ENCODE assay signal across 8 mouse cellular contexts in genomic region chr4:57308214-57309000, GRCm38 (mm10). TPM values are rescaled to one million over a fixed set of nuclear protein-coding genes. Genes with fewer than 3 reads are reported as not detected.
DNase-seq lines count a peak whose midpoint lies in the region; ATAC-seq and TF ChIP-seq lines count a peak whose summit lies in the region.

No protein-coding gene starts in this region.

- peak; percentile 25 to 39 for DNase-seq in cerebellum, adult 18-20 months
- no peak for DNase-seq in cerebellum, postnatal 4 days (ENCODE audit: low spot score in 2 of 2)
- peak; percentile 34 for DNase-seq in embryonic facial prominence, embryonic 14.5 days (ENCODE audit: low spot score)
- peak; percentile 10 for DNase-seq in liver
- no peak for DNase-seq in right cerebral cortex, adult 2 months (ENCODE audit: low spot score in 2 of 2)
- DNase-seq in layer of hippocampus, adult 9-11 months, result no peak

- no peak overlapping the region for H3K27ac ChIP-seq in embryonic facial prominence, embryonic 14.5 days (replicated peaks; ENCODE audit: low read depth, low read length)
- H3K27ac ChIP-seq in hindbrain, embryonic 13.5 days, result no peak overlapping the region

- no peaks in the 10 kb centered on the region for H3K36me3 ChIP-seq in embryonic facial prominence, embryonic 14.5 days (ENCODE audit: control insufficient read depth, insufficient read depth, low read length)
- H3K36me3 ChIP-seq in hindbrain, embryonic 13.5 days, result no peaks in the 10 kb centered on the region
- H3K36me3 ChIP-seq in myocyte (ENCODE audit: control insufficient read depth, insufficient read depth), result no peaks in the 10 kb centered on the region

- H3K4me1 ChIP-seq in embryonic facial prominence, embryonic 14.5 days (ENCODE audit: control insufficient read depth, insufficient read depth, low read length), result no peaks in the 10 kb centered on the region; the same call in 1 of the 2 replicates
- H3K4me1 ChIP-seq in hindbrain, embryonic 13.5 days (replicated peaks), result peaks cover 12% of the 10 kb centered on the region; the same call in 1 of the 2 replicates

- 40% methylated on average over 26 of the region's 26 CpGs for WGBS in embryonic facial prominence, embryonic 14.5 days
- WGBS in hindbrain, embryonic 13.5 days, result 44% methylated on average over 26 of the region's 26 CpGs

- no peaks in the 10 kb centered on the region for H3K79me2 ChIP-seq in myocyte (ENCODE audit: control insufficient read depth, insufficient read depth)

- no peaks in the 10 kb centered on the region for H3K27me3 ChIP-seq in embryonic facial prominence, embryonic 14.5 days (replicated peaks; ENCODE audit: control insufficient read depth, insufficient read depth, low read length)
- H3K27me3 ChIP-seq in hindbrain, embryonic 13.5 days, result 0 out of 2 replicates have a peak, but pooled peaks cover 12% of the 10 kb centered on the region
- no peaks in the 10 kb centered on the region for H3K27me3 ChIP-seq in myocyte (ENCODE audit: control insufficient read depth, insufficient read depth, insufficient read length)

- H3K9me3 ChIP-seq in embryonic facial prominence, embryonic 14.5 days (ENCODE audit: control insufficient read depth, low read length), result no peaks in the 10 kb centered on the region
- no peaks in the 10 kb centered on the region for H3K9me3 ChIP-seq in hindbrain, embryonic 13.5 days

- H3K9ac ChIP-seq in embryonic facial prominence, embryonic 14.5 days (ENCODE audit: low read depth, low read length), result no peak overlapping the region
- H3K9ac ChIP-seq in hindbrain, embryonic 13.5 days, result no peak overlapping the region

- no peak for ATAC-seq in embryonic facial prominence, embryonic 14.5 days (ENCODE audit: low read depth)
- ATAC-seq in hindbrain, embryonic 13.5 days (ENCODE audit: low FRiP score), result no peak

- no peak overlapping the region for H3ac ChIP-seq in myocyte (ENCODE audit: control insufficient read depth, insufficient read length)

- peak; percentile 40 for TF ChIP-seq POLR2A in myocyte (IDR thresholded peaks at IDR 0.05; ENCODE audit: insufficient read length, low read depth)

- peak overlapping the region; percentile 42 for H3K4me2 ChIP-seq in embryonic facial prominence, embryonic 14.5 days (ENCODE audit: low read depth, low read length)
- peak overlapping the region; percentile 27 for H3K4me2 ChIP-seq in hindbrain, embryonic 13.5 days
- peak overlapping the region; percentile 94 for H3K4me2 ChIP-seq in myocyte (ENCODE audit: low read depth)

- H3K4me3 ChIP-seq in embryonic facial prominence, embryonic 14.5 days (ENCODE audit: low read depth, low read length), result no peak overlapping the region
- no peak overlapping the region for H3K4me3 ChIP-seq in hindbrain, embryonic 13.5 days
- peak overlapping the region; percentile 3 for H3K4me3 ChIP-seq in myocyte

TF ChIP-seq in myocyte, 11 proteins besides CTCF, POLR2A, EP300 and RAD21:
- no peak for TF ChIP-seq SRF (IDR thresholded peaks at IDR 0.05; ENCODE audit: control insufficient read depth, insufficient read length, low read depth)
- TF ChIP-seq MAX (IDR thresholded peaks at IDR 0.05; ENCODE audit: low read depth), result no peak
- no peak for TF ChIP-seq MYOG (IDR thresholded peaks at IDR 0.05; ENCODE audit: control insufficient read depth in 1 of 3, insufficient read depth in 1 of 3, insufficient read length in 2 of 3, low read depth in 2 of 3)
- TF ChIP-seq USF1 (IDR thresholded peaks at IDR 0.05; ENCODE audit: low read depth), result peak; percentile 72
- TF ChIP-seq MYOD1 (IDR thresholded peaks at IDR 0.05; ENCODE audit: control insufficient read depth in 1 of 3, insufficient read length in 2 of 3, low read depth in 2 of 3), result no peak

RNA-seq across cellular contexts. Expression of gene Ptpn3, which starts 6.8 kb away (rescaled TPM):
- 3.8 and 4.7 TPM in 2 replicates for polyA plus RNA-seq in embryonic facial prominence, embryonic 14.5 days (2014; fragmentation: Nextera tagmentation; extraction: Ambion mirVana)
- polyA plus RNA-seq in hindbrain, embryonic 13.5 days (2015; fragmentation: Nextera tagmentation; extraction: Ambion mirVana), result 3.9 and 4.5 TPM in 2 replicates
- 3.1 TPM for polyA plus RNA-seq in myocyte (2012; fragmentation: generic; extraction: Trizol)

Comparison
In these comparisons a context has a peak if more than half of its experiments do, and no peak if none do; other contexts are left out.
1. DNase-seq: peak in cerebellum, adult 18-20 months (2 of 2), embryonic facial prominence, embryonic 14.5 days (single experiment) and liver (single experiment); none in cerebellum, postnatal 4 days (0 of 2), right cerebral cortex, adult 2 months (0 of 2) and layer of hippocampus, adult 9-11 months (single experiment).
2. H3K4me2 ChIP-seq: peak in every context shown above with its lines; median percentile 94 in myocyte; 42 in embryonic facial prominence, embryonic 14.5 days; 27 in hindbrain, embryonic 13.5 days.